Mouse (Mus musculus) liver, adult 2 months (tissue): ENCODE data around the gene Atp6ap1l.

Experiments used
- CTCF ChIP-seq: fragments of 200-500 bp; IDR thresholded peaks from 2 replicates; pipeline ENCODE4 v1.5.1; 2011; ENCODE audit warnings: low read depth, low read length, control low read depth
- POLR2A ChIP-seq: fragments of 200-500 bp; IDR thresholded peaks from 2 replicates; pipeline ENCODE4 v1.6.1; 2011; ENCODE audit warnings: low read length, control low read depth; ENCODE audit not compliant: insufficient read depth; ENCODE audit errors: extremely low read depth

DNA sequence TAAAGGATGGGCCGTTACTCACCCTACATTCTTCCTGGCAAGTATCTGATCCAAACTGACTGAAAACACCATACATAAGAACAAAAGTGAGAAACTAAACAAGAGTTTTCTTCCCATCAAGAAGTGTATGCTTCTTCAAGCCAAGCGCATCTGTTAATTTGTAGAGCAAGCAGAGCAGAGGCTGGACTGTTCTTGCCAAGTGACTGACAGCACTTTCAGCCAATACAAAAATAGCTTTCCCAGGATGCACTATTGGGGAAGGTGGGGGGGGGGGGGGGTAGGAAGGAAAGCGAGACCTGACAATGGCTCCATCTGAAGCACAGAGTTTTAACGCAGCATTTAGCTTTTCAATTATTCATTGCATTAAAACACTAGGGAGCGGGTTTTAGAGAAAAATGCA lies at the start of gene Atp6ap1l:
- no peak for TF ChIP-seq CTCF
- TF ChIP-seq POLR2A: no peak
